Mouse (Mus musculus) c-Kit-positive CD71-negative TER-119-negative erythroid progenitor cells, embryonic 14.5 days (primary cell): ENCODE measurements around the gene Mmaa.

ENCODE experiments used
- DNase-seq: peaks from one replicate; pipeline ENCODE4 v3.0.0-alpha.2; 2013; ENCODE audit warnings: low read depth

Mmaa gene

GRCm38 (mm10) chr8:79222106-79222751 lies 72.5 kb downstream of the Mmaa start:
- no peak for DNase-seq
